Mouse (Mus musculus): ENCODE measurements around the gene Nppc.

- TF ChIP-seq CTCF (conservative IDR thresholded peaks at IDR 0.05; ENCODE audit: low read length) (no peak), POU5F1 (IDR thresholded peaks at IDR 0.05; ENCODE audit: borderline replicate concordance, low read length) (no peak), NANOG (IDR thresholded peaks at IDR 0.05; ENCODE audit: borderline replicate concordance, low read length) (no peak)
Observed at GRCm38 (mm10) chr1:86675126-86675525, 4.8 kb upstream of the Nppc start.
